Mouse (Mus musculus) MN1 (cell line): ENCODE measurements around the gene Mif4gd.
A peak's percentile ranks its signal among the peaks of the same experiment; 100 is the strongest.

Experiments
- DNase-seq: peaks from one replicate; pipeline ENCODE4 v3.0.0-alpha.2; 2016; ENCODE audit warnings: low spot score

The Mif4gd gene

GRCm38 (mm10) chr11:115613138-115613945 lies 573 bp upstream of the Mif4gd start:
- DNase-seq, result peak; percentile 35

- peak; percentile 69 for DNase-seq
Observed at GRCm38 (mm10) chr11:115612059-115612409, 735 bp downstream of the Mif4gd start.

- no peak for DNase-seq
Observed at GRCm38 (mm10) chr11:115611173-115611572, 1.6 kb downstream of the Mif4gd start.

- no peak for DNase-seq
Observed at GRCm38 (mm10) chr11:115609576-115609975, 3.2 kb downstream of the Mif4gd start.

GRCm38 (mm10) chr11:115608421-115609399 lies 4.1 kb downstream of the Mif4gd start:
- DNase-seq, result peak; percentile 38

GRCm38 (mm10) chr11:115606733-115607132 lies 6.0 kb downstream of the Mif4gd start:
- no peak for DNase-seq

GRCm38 (mm10) chr11:115604304-115604696 lies 8.5 kb downstream of the Mif4gd start:
- peak; percentile 30 for DNase-seq

- DNase-seq, result peak; percentile 89
Observed at GRCm38 (mm10) chr11:115603476-115604303, 9.1 kb downstream of the Mif4gd start, which contains the start of the genes Mrps7 and Gga3. Gene Mrps7 (plus strand): TSS chr11:115603925. Gene Gga3 (minus strand): TSS chr11:115604051.

- DNase-seq, result no peak
Observed at GRCm38 (mm10) chr11:115603128-115603475, 9.7 kb downstream of the Mif4gd start.

- no peak for DNase-seq
Observed at GRCm38 (mm10) chr11:115601174-115601573, 11.6 kb downstream of the Mif4gd start.

- no peak for DNase-seq
Observed at GRCm38 (mm10) chr11:115600743-115601142, 12.0 kb downstream of the Mif4gd start.

- DNase-seq, result no peak
Observed at GRCm38 (mm10) chr11:115599722-115600121, 13.0 kb downstream of the Mif4gd start.

- DNase-seq, result no peak
Observed at GRCm38 (mm10) chr11:115598309-115598708, 14.5 kb downstream of the Mif4gd start.

GRCm38 (mm10) chr11:115595209-115595608 lies 17.6 kb downstream of the Mif4gd start:
- DNase-seq, result no peak

GRCm38 (mm10) chr11:115590526-115591075 lies 22.2 kb downstream of the Mif4gd start:
- DNase-seq, result peak; percentile 51

- no peak for DNase-seq
Observed at GRCm38 (mm10) chr11:115587984-115588383, 24.8 kb downstream of the Mif4gd start.

- DNase-seq, result no peak
Observed at GRCm38 (mm10) chr11:115586403-115586802, 26.4 kb downstream of the Mif4gd start.

- DNase-seq, result no peak
Observed at GRCm38 (mm10) chr11:115585573-115586100, 27.1 kb downstream of the Mif4gd start.

GRCm38 (mm10) chr11:115584376-115585073 lies 28.2 kb downstream of the Mif4gd start:
- no peak for DNase-seq

- DNase-seq, result no peak
Observed at GRCm38 (mm10) chr11:115582913-115583606, 29.7 kb downstream of the Mif4gd start.
